Mouse (Mus musculus) ovary, postnatal 14 days (tissue): ENCODE results near the gene Ktn1.

Experiments
- DNase-seq: peaks from one replicate; pipeline ENCODE4 v3.0.0; 2022; ENCODE audit warnings: low spot score

Ktn1 gene

DNA sequence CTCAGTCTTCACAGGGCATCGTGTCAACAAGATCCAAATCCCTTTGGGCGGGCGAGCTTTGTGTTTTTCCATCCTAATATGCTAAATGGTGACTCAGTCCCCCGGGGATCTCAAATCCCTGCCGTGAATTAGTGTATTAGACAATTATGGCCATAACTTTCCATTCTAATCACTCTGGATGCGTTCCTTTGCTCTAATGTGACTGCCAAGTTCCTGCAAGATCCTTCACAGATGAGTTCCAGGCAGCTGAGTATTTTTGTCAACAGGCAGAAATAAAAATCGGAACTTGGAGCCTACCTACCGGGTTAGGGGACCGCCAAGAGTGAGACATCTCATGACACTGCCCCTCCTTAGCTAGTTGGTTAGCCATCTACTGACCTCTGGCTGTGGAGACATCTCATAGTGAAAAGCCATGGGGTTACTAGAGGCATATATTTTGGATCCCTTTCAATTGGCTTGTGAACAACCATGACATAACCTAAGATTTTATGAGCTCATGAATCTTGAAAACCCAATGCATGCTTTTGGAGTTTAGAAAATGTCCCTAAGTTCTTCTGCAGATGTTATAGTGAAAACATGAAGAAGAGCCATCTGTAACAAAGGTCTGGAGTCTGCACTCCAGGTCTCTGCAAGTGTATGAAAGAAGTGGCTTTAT lies 108.3 kb downstream of the Ktn1 start:
- peak; percentile 31 for DNase-seq

DNA sequence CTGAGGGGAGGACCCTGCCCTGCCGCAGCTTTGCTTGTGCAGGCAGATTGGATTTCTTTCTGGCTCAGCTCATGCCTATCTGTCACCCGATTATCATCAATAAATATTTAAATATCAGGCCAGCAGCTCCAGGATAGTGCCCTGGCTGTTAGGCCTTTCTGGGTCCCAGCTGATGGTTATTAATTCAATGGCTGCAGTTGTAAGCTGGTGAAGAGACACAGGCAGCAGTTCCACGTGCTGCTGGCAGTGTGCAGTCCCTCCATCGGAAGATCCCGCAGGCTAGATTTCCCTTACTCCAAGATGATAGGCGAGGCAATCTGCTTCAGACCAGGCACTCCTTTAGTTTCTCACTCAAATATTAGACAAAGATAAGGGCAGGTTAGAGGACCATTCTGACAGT lies 116.9 kb downstream of the Ktn1 start:
- DNase-seq = no peak

DNA sequence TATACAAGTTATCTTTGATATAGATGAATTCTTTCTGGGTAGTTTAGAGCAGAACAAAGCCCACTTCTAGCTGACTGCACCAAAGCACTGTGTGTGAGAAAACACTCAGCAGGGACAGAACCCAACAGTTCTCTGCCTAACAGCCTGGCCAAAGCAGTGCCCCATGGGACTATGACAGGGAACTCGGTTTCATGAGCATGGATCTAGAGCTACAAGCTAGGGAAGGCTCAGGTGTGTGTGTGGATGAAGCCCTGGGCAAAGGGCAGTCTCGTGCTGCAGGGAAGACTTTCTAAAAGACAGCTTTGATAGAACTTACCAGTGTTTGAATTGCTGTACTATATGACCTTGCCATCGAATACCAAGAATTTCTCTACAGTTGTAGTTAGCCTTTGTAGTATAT lies 117.5 kb downstream of the Ktn1 start:
- DNase-seq = no peak

GRCm38 (mm10) chr14:47766373-47766772 lies 118.1 kb downstream of the Ktn1 start:
- no peak for DNase-seq

DNA sequence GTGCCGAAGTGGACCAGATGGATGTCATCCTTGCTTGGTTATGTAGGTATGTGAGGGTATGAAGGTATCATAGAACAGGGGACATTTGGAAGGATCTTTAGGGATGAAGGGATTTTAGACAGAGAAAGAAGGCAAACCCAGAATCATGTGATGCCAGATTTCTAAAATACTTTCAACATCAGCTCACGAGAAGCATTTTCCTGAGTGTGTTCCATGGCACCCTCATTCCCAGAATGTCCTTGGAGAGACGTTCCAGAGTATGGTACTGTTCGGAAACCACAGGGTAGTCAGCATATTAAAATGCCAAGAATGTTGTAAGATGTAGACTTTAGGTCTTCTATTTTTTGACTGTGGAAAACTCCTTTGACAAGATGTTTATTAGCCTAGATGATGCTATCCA lies 123.2 kb downstream of the Ktn1 start:
- DNase-seq = no peak

GRCm38 (mm10) chr14:47775543-47775942 lies 127.3 kb downstream of the Ktn1 start:
- no peak for DNase-seq

GRCm38 (mm10) chr14:47776260-47777035 lies 128.2 kb downstream of the Ktn1 start:
- DNase-seq = no peak

GRCm38 (mm10) chr14:47786112-47786511 lies 137.9 kb downstream of the Ktn1 start:
- no peak for DNase-seq
